Comparison of ENCODE assay signal across 11 mouse cellular contexts in genomic region chr4:104724258-104724657, GRCm38 (mm10). TPM values are rescaled to one million over a fixed set of nuclear protein-coding genes. Genes with fewer than 3 reads are reported as not detected.
DNase-seq lines count a peak whose midpoint lies in the region; ATAC-seq lines count a peak whose summit lies in the region.
"Had no signal": no experiment of that assay in that cellular context is flagged by ENCODE, and none has a peak within 500 bp of the region (broad histone marks: within the 10 kb centered on the region; RNA-seq: fewer than 3 reads in every experiment).

No protein-coding gene starts in this region.

- H3K4me1 ChIP-seq in midbrain, embryonic 12.5 days = peaks cover 25% of the 10 kb centered on the region
- peaks cover 14% of the 10 kb centered on the region for H3K4me1 ChIP-seq in midbrain, embryonic 10.5 days
- peaks cover 26% of the 10 kb centered on the region for H3K4me1 ChIP-seq in forebrain, embryonic 14.5 days (ENCODE audit: control insufficient read depth, insufficient read depth, low read length)
- peaks cover 25% of the 10 kb centered on the region for H3K4me1 ChIP-seq in midbrain, embryonic 15.5 days

- H3K9me3 ChIP-seq in midbrain, embryonic 12.5 days = no peaks in the 10 kb centered on the region
- no peaks in the 10 kb centered on the region for H3K9me3 ChIP-seq in midbrain, embryonic 10.5 days (replicated peaks)
- no peaks in the 10 kb centered on the region for H3K9me3 ChIP-seq in forebrain, embryonic 14.5 days (replicated peaks; ENCODE audit: control insufficient read depth, low read length)
- H3K9me3 ChIP-seq in midbrain, embryonic 15.5 days = no peaks in the 10 kb centered on the region
- H3K9me3 ChIP-seq: heart, embryonic 15.5 days had no signal

- no peak overlapping the region for H3K4me3 ChIP-seq in midbrain, embryonic 12.5 days
- no peak overlapping the region for H3K4me3 ChIP-seq in midbrain, embryonic 10.5 days
- H3K4me3 ChIP-seq in forebrain, embryonic 14.5 days (ENCODE audit: low read depth, low read length) = no peak overlapping the region
- no peak overlapping the region for H3K4me3 ChIP-seq in midbrain, embryonic 15.5 days
- H3K4me3 ChIP-seq: heart, embryonic 15.5 days had no signal

- ATAC-seq in cerebellum, adult (ENCODE audit: insufficient number of reproducible peaks, low FRiP score, low TSS enrichment) = no peak
- 0 out of 2 replicates have a peak, but pooled peaks have one; percentile 31 for ATAC-seq in midbrain, embryonic 12.5 days (ENCODE audit: low FRiP score, low read depth)
- ATAC-seq in forebrain, embryonic 14.5 days = peak; percentile 62; the same call in 1 of the 2 replicates
- no peak for ATAC-seq in midbrain, embryonic 15.5 days (replicated peaks)
- ATAC-seq: intestine, embryonic 16.5 days had no signal

- H3K36me3 ChIP-seq in midbrain, embryonic 12.5 days = 0 out of 2 replicates have a peak, but pooled peaks cover 4% of the 10 kb centered on the region
- H3K36me3 ChIP-seq in midbrain, embryonic 10.5 days = no peaks in the 10 kb centered on the region
- peaks cover 9% of the 10 kb centered on the region; the same call in 1 of the 2 replicates for H3K36me3 ChIP-seq in forebrain, embryonic 14.5 days (ENCODE audit: control insufficient read depth, insufficient read depth, low read length)
- H3K36me3 ChIP-seq in midbrain, embryonic 15.5 days (replicated peaks) = no peaks in the 10 kb centered on the region
- H3K36me3 ChIP-seq: heart, embryonic 15.5 days had no signal

- H3K4me2 ChIP-seq in midbrain, embryonic 12.5 days (replicated peaks) = no peak overlapping the region
- H3K4me2 ChIP-seq in forebrain, embryonic 14.5 days (ENCODE audit: low read length) = no peak overlapping the region
- no peak overlapping the region for H3K4me2 ChIP-seq in midbrain, embryonic 15.5 days
- H3K4me2 ChIP-seq: heart, embryonic 15.5 days had no signal

- peak; percentile 26 to 28 for DNase-seq in cerebellum, postnatal 36 days
- no peak for DNase-seq in midbrain, embryonic 10.5 days (ENCODE audit: low spot score)
- DNase-seq in forebrain, embryonic 14.5 days (ENCODE audit: low spot score) = peak; percentile 79
- DNase-seq in lung, postnatal 10 days = no peak
- DNase-seq in thymus, adult 18-20 months = no peak
- DNase-seq: gastrocnemius, postnatal 25 days had no signal

- WGBS in midbrain, embryonic 12.5 days = 55% methylated on average over 5 of the region's 5 CpGs
- 81% methylated on average over 5 of the region's 5 CpGs for WGBS in midbrain, embryonic 10.5 days
- 30% methylated on average over 5 of the region's 5 CpGs for whole genome bisulfite sequencing in forebrain, embryonic 14.5 days
- WGBS in midbrain, embryonic 15.5 days = 43% methylated on average over 5 of the region's 5 CpGs

- peaks cover 5% of the 10 kb centered on the region; the same call in 1 of the 2 replicates for H3K27me3 ChIP-seq in midbrain, embryonic 12.5 days
- H3K27me3 ChIP-seq in midbrain, embryonic 10.5 days (ENCODE audit: low read depth, poor library complexity, severe bottlenecking) = no peaks in the 10 kb centered on the region
- H3K27me3 ChIP-seq in forebrain, embryonic 14.5 days (replicated peaks; ENCODE audit: control insufficient read depth, insufficient read depth, low read length) = no peaks in the 10 kb centered on the region
- H3K27me3 ChIP-seq in midbrain, embryonic 15.5 days (replicated peaks) = no peaks in the 10 kb centered on the region
- H3K27me3 ChIP-seq: heart, embryonic 15.5 days had no signal

- H3K27ac ChIP-seq in midbrain, embryonic 12.5 days (replicated peaks) = 0 out of 2 replicates have a peak overlapping the region, but pooled peaks have one; percentile 17
- no peak overlapping the region for H3K27ac ChIP-seq in midbrain, embryonic 10.5 days (replicated peaks)
- H3K27ac ChIP-seq in forebrain, embryonic 14.5 days (ENCODE audit: low read depth, low read length) = peak overlapping the region; percentile 69
- peak overlapping the region; percentile 63 for H3K27ac ChIP-seq in midbrain, embryonic 15.5 days
- H3K27ac ChIP-seq: heart, embryonic 15.5 days had no signal

- H3K9ac ChIP-seq in midbrain, embryonic 12.5 days (replicated peaks) = no peak overlapping the region
- H3K9ac ChIP-seq in forebrain, embryonic 14.5 days (ENCODE audit: low read length) = no peak overlapping the region
- H3K9ac ChIP-seq in midbrain, embryonic 15.5 days = no peak overlapping the region
- H3K9ac ChIP-seq: heart, embryonic 15.5 days had no signal

RNA-seq across cellular contexts. Expression of gene C8b, which starts 41.9 kb away (rescaled TPM):
- not detected in 2 replicates for polyA plus RNA-seq in midbrain, embryonic 12.5 days (2016; fragmentation: Nextera tagmentation; extraction: Ambion mirVana)
- polyA plus RNA-seq in midbrain, embryonic 10.5 days (2016; fragmentation: Nextera tagmentation; extraction: Ambion mirVana) = 0.12 TPM in 1 of 2 replicates, not detected in the other
- not detected in 2 replicates for polyA plus RNA-seq in forebrain, embryonic 14.5 days (2014; fragmentation: Nextera tagmentation; extraction: Ambion mirVana)
- 0.17 TPM in 1 of 2 replicates, not detected in the other for polyA plus RNA-seq in midbrain, embryonic 15.5 days (2015; fragmentation: Nextera tagmentation; extraction: Ambion mirVana)

Comparison
In these comparisons a context has a peak if more than half of its experiments do, and no peak if none do; other contexts are left out.
1. ATAC-seq: peak in midbrain, embryonic 12.5 days (single experiment) and forebrain, embryonic 14.5 days (single experiment); none in cerebellum, adult (single experiment) and midbrain, embryonic 15.5 days (single experiment).
2. DNase-seq: peak in cerebellum, postnatal 36 days (2 of 2) and forebrain, embryonic 14.5 days (single experiment); none in midbrain, embryonic 10.5 days (single experiment), lung, postnatal 10 days (single experiment) and thymus, adult 18-20 months (0 of 2).